Mouse (Mus musculus): ENCODE measurements around the gene Fam107b.
"Not testable (repeated sequence)": the region's sequence is repeated elsewhere in the genome, so short reads cannot be mapped to it uniquely, and the experiment has no call there.

The Fam107b gene

GRCm38 (mm10) chr2:3659300-3659910 is 89.1 kb downstream of the Fam107b start:
- DNase-seq = no peak

GRCm38 (mm10) chr2:3664086-3664485 is 93.8 kb downstream of the Fam107b start:
- no peak for DNase-seq

GRCm38 (mm10) chr2:3668682-3669081 is 98.4 kb downstream of the Fam107b start:
- DNase-seq = peak; percentile 88

GRCm38 (mm10) chr2:3669646-3670045 is 99.4 kb downstream of the Fam107b start:
- DNase-seq = no peak

DNA sequence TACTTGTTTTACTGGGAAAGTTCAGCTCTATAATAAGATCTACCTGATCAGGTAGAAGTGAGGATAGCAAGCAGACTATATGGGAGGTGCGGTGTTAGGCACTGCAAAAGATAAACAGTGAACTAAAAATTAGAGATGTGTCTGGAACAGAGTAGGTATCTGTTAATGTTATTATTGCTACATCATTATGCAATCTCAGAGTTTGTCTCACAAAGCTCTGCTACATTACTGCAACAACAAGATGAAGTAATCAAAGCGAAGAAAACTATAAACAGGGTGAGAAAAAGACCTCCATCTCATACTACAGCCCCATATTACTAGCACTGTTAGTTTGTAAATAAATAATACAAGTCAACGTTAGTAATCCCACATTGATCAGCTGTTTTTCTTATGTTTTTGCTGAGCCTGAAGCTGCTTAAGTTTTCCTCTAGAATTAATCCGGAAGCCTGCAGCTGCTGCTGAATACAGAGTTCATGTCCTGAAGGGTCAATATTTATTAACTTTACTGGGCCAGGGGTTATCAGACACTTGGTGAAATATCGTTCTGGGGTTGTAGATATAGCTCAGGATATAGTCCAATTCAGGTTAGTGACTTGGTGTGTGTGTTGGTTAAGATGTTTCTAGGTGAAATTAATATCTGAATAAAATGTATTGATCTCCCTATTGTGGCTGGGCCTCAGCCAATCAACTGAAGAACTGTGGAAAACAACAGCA is 102.5 kb downstream of the Fam107b start:
- DNase-seq = no peak

GRCm38 (mm10) chr2:3675481-3675880 is 105.2 kb downstream of the Fam107b start:
- no peak for DNase-seq

GRCm38 (mm10) chr2:3682699-3683098 is 112.4 kb downstream of the Fam107b start:
- DNase-seq = no peak

GRCm38 (mm10) chr2:3683343-3683742 is 113.1 kb downstream of the Fam107b start:
- no peak for DNase-seq

- DNase-seq = no peak
Observed at GRCm38 (mm10) chr2:3683751-3684229, 113.5 kb downstream of the Fam107b start.

- no peak for DNase-seq
Observed at GRCm38 (mm10) chr2:3690221-3690620, 119.9 kb downstream of the Fam107b start.

- DNase-seq = no peak
Observed at GRCm38 (mm10) chr2:3692833-3693232, 122.5 kb downstream of the Fam107b start.

DNA sequence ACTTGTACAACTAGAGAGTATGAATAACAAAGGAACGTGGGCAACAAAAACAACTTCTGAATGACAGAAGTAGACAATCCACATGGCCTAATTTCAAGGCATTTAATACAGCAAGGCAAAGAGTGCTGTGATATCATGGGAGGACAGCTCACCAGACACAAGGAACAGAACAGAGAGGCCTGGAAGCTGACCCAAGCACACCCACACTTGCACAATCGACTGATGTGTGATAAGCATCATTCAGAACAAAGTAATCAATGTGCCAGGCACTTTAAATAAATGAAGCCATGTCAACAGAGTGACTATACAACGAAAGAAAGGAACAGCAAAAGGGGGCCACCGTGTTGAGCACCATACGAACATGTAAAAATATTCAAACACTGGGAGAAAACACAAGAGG is 125.6 kb downstream of the Fam107b start:
- DNase-seq = no peak

DNA sequence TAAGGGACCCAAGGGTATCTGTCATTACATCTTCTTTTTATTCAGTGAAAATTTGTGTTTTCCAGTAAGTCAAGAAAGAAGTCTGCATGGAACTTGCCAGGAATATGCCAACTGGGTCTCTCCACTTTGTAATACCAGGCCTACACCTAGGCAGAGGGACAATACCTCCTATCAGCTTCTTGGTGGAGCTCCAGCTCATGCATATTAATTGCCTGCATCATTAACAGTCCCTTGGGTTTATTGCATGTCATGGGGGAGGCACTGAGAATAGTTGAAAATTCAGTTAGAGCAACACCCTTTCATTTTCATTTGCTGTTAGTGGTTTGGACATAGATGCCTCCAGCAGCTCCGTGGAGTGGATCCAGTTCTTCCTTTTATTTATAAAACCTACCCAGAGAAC is 130.1 kb downstream of the Fam107b start:
- DNase-seq = no peak

- DNase-seq = no peak
Observed at GRCm38 (mm10) chr2:3702640-3703190, 132.4 kb downstream of the Fam107b start.

GRCm38 (mm10) chr2:3703806-3704205 is 133.5 kb downstream of the Fam107b start:
- no peak for DNase-seq

DNA sequence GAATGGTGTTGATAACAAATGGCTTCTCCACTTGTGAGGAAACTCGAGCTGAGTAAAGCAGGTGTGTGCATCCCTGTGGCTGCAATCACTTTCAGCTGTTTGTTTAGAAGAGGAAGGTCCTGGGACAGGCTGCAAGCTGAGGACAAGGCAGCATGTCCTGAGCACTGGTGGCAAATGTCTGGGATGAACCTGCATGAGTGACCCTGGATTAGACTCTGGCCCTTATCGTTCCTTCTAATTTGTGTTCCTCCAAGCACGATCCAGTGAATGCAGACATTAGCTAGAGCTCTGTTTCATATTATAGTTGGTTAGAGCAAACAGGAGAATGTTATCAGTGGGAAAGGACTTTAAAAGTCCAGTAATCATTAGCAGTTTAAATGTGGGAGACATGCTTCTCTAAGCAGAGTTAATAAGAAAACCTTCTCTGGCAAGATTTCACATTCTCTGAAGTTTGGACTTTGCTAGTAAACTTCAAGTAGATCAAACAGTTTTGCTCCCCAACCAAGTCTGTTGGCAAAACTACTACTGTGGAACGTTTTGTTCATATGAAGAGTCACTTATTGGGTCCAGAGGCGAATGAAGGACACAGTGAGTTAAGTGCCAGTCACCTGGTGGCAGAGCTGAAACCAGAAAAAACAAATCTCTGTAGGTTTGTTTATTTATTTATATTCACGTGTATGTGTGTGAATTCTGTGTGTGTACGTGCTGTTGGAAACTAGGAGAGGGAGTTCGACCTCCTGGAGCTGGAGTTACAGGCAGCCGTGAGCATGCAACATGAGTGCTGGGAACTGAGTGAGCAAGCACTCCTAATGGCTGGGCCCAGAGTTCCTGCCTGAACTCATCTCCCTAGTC is 134.2 kb downstream of the Fam107b start:
- no peak for DNase-seq

GRCm38 (mm10) chr2:3705283-3705682 is 135.0 kb downstream of the Fam107b start:
- DNase-seq = not testable (repeated sequence)

DNA sequence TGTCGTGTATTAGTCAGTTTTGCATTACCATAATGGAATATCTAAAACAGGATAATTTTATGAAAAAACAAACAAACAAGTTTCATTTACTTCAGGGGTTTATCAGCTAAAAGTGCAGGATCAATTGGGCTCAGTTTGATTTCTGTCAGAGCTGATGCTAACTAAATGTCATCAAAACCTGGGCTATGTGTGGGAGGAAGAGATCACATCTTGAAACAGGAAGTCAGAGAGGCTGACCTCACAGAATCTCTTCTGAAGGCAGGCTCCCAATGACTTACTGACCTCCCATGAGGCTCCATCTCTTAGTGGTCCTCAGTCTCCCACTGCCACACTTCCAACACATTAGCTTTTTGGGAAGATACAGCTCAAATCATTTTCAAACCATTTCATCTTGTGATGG is 136.9 kb downstream of the Fam107b start:
- no peak for DNase-seq

- no peak for DNase-seq
Observed at GRCm38 (mm10) chr2:3708621-3709020, 138.3 kb downstream of the Fam107b start.

DNA sequence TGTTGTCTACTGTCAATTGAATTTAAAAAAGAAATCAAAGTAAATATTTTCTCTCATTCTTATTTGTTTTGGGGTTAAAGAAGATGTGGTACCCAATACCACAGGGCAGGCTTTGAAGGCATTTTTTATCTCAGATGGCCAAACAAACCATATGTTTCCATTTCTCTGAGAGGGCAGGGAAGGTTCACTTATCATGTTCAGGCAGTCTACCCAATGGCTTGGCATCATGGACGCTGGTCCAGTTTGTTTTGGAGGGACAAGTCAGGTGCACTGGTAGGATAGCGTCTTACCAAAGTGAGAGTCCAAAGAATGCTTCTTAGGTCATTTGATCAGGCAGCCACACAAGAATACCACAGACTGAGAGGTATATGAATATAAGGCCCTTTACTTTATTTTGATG is 139.6 kb downstream of the Fam107b start:
- no peak for DNase-seq

- no peak for DNase-seq
Observed at GRCm38 (mm10) chr2:3710521-3710920, 140.2 kb downstream of the Fam107b start.

GRCm38 (mm10) chr2:3712369-3713042 is 142.2 kb downstream of the Fam107b start:
- no peak for DNase-seq

DNA sequence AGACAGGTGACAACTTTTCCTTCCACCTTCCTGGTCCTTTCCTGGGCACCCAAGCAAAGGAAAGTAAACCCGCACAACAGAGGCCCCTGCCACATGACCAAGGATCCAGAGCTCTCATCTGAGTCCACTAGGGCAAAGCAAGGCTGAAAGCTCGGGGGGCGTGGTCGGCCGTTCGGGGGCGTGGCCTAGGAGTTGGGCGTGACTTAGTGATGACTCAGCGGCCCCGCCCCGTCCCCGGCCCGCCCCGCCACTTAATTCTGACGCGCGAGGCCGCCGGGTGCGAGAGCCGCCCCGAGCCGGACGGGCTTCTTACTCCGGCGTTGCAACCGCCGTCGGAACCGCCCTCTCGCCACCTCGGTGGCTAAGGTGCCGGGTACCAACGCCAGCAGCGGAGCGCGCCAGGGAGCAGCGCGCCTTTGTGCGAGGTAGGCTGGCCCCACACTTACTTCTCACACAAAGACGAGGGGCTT is 143.0 kb downstream of the Fam107b start:
- peak; percentile 90 for DNase-seq
